Mouse (Mus musculus) embryonic stem cell, embryonic (primary cell): ENCODE results near the gene Smpd2.

Experiments
- CTCF ChIA-PET, 4 experiments: fragments of 300-600 bp in 2 of 4; fragments of 350-600 bp in 2 of 4; sonication (Branson Sonifier 250); formaldehyde crosslinking; loops; one replicate each; lab custom pipeline; 2022; ENCODE audit warnings: inconsistent platforms in 2 of 4; lab: Charles Lee
- POLR2A ChIA-PET, 4 experiments: fragments of 300-600 bp in 2 of 4; fragments of 350-600 bp in 2 of 4; sonication (Branson Sonifier 250); formaldehyde crosslinking; loops; one replicate each; lab custom pipeline; 2022; ENCODE audit warnings: antibody characterized with exemption in 4 of 4, inconsistent platforms in 1 of 4; lab: Charles Lee

The Smpd2 gene

DNA sequence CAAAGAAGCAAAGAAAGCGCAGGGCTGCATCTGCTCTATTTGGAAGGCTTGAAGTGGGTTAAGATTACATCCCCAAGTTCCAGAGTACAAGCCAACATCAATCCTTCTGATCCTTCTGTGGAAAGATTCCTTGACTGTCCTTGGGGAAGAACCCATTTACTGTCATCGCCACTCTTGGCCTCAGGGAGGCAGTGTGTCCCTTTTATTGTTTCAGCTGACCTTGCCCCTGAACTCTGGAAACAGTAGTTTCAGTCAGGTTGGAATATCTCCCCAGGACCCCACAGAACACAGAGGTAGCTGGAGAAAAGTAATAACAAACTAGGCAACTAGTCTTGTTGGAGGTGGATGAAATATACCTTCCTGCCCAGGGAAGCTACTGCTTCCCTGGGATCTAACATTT lies 19.0 kb upstream of the Smpd2 start:
- CTCF ChIA-PET, result interaction anchor here (0.6 to 1.8 kb wide), 16 partner anchors 8 to 786 kb away, joined by 3 to 13 read pairs (median 4); partner anchors contain the start of gene Cd164 (in 1 of the 4)
- POLR2A ChIA-PET, result interaction anchor here in 3 of 4 experiments (0.9 to 2.6 kb wide), 6 partner anchors 10 to 174 kb away, joined by 4 to 14 read pairs (median 8); partner anchors contain the start of gene Cd164 (in 3 of the 3)

DNA sequence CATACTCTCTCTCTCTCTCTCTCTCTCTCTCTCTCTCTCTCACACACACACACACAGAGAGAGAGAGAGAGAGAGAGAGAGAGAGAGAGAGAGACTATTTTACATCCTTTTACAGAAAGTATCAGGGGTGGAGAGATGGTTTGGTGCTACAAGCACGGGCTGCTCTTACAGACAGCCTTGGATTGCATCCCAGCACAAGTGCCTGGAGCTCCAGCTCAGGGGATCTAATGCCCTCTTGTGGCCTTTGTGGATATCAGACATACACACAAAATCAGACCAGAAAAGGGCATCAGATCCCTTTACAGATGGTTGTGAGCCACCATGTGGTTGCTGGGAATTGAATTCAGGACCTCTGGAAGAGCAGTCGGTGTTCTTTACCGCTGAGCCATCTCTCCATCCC lies 15.3 kb upstream of the Smpd2 start:
- ChIA-PET POLR2A (interaction anchor here (0.6 to 8.1 kb wide), 23 partner anchors 13 to 1165 kb away, joined by 3 to 65 read pairs (median 6); partner anchors contain the start of genes Cd164 (in 3 of the 4) and Zbtb24 (in 3 of the 4)), CTCF (interaction anchor here (0.6 to 4.3 kb wide), 40 partner anchors 13 to 792 kb away, joined by 3 to 48 read pairs (median 5); partner anchors contain the start of genes Cd164 (in 2 of the 4) and Ak9 (in 1 of the 4))

DNA sequence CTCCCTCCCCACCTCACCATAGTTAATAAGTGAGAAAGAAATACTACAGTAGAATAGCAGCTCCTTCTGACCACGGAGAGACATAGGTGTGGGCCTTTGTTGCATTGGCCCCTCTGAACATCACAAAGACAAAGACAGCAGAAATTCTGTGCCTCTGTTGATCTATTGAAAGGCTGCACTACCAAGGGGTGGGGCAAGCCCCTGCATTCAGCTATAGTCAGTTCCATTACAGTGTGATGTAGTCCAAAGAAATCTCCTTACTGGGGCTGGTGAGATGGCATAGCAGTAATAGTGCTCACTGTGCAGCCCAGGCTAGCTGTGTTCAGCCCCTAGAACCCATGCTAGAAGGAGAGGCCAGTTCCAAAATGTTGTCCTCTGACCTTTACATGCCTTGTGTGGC lies 14.8 kb upstream of the Smpd2 start:
- POLR2A ChIA-PET, result interaction anchor here in 3 of 4 experiments (0.6 to 8.1 kb wide), 22 partner anchors 10 to 225 kb away, joined by 3 to 65 read pairs (median 4); partner anchors contain the start of genes Cd164 (in 3 of the 3) and Zbtb24 (in 3 of the 3)
- CTCF ChIA-PET, result interaction anchor here (0.6 to 4.3 kb wide), 34 partner anchors 13 to 601 kb away, joined by 3 to 48 read pairs (median 5); partner anchors contain the start of genes Cd164 (in 2 of the 4) and Ak9 (in 1 of the 4)

DNA sequence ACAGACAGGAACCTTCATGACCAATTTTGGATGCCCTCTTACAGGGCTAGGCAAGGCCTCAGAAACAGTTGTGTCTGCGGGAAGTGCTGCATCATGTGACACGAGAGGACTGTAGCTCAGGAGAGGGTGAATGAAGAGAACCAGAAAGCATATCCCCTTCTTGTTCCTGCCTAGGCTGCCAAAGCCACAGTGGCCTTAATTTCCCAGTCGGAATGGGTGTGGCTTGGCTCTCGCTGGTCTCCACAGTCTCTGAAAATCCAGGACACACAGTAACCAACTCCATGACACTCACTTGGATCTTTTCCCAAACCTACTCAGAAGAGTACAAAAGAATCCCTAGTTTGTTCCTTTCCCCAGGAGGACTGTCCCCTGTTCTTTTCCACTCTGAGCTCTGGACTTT lies 10.8 kb upstream of the Smpd2 start:
- POLR2A ChIA-PET, result interaction anchor here in 3 of 4 experiments (0.5 to 8.1 kb wide), 27 partner anchors 11 to 828 kb away, joined by 3 to 65 read pairs (median 4); partner anchors contain the start of genes Cd164 (in 2 of the 3), Ppil6 (in 2 of the 3), Smpd2 (in 2 of the 3) and Zbtb24 (in 2 of the 3)
- CTCF ChIA-PET, result interaction anchor here in 3 of 4 experiments (1.2 to 1.6 kb wide), 4 partner anchors 9 to 182 kb away, joined by 3 to 5 read pairs (median 3); no protein-coding TSS in a partner anchor

DNA sequence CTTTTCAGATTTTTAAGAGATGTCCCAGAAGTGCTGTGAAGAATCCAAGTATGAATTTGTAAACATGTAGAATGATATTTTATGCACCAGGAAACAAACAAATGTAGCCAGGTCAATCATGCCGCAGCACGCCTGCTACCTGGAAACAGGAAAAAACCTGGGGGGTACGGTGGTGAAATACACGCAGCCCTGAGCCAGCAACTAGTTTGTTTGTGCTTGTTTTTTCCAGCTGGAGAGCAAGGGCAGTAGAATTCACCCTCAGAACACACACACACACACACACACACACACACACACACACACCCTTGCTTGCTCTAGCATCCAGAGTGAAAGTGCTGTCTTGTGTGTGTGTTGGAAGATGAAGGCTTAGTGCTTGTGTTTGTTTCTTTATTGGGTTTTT lies 942 bp upstream of the Smpd2 start:
- CTCF ChIA-PET, result interaction anchor here in 1 of 4 experiments (0.6 kb wide), 1 partner anchor 199 kb away, joined by 4 read pairs; no protein-coding TSS in a partner anchor
- POLR2A ChIA-PET, result interaction anchor here in 2 of 4 experiments (0.6 to 6.5 kb wide), 15 partner anchors 10 to 543 kb away, joined by 3 to 45 read pairs (median 5); partner anchors contain the start of genes Cd164 (in 1 of the 2), Mical1 (in 1 of the 2) and Zbtb24 (in 1 of the 2)

DNA sequence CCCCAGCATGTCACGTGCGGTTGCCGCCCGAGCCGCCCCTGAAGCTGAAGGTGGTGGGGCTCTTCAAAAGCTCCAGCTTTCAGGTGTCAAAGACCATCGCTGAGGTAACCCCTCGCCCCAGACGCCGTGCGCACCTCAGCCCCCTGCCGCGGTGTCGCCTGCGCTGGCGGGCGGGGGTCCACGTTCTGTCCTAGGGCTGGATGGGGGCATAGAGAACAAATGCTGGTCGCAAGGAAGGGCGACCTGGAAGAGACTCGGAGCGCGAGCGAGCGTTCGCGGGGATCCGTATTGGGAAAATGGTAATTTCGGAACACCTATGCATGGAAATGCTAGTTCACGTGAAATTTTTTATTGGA lies 327 bp upstream of the Smpd2 start:
- POLR2A ChIA-PET, result interaction anchor here in 3 of 4 experiments (0.6 to 6.5 kb wide), 32 partner anchors 9 to 187 kb away, joined by 3 to 45 read pairs (median 4); partner anchors contain the start of genes Zbtb24 (in 3 of the 3), Mical1 (in 2 of the 3), Ak9 (in 1 of the 3) and Cd164 (in 1 of the 3)

DNA sequence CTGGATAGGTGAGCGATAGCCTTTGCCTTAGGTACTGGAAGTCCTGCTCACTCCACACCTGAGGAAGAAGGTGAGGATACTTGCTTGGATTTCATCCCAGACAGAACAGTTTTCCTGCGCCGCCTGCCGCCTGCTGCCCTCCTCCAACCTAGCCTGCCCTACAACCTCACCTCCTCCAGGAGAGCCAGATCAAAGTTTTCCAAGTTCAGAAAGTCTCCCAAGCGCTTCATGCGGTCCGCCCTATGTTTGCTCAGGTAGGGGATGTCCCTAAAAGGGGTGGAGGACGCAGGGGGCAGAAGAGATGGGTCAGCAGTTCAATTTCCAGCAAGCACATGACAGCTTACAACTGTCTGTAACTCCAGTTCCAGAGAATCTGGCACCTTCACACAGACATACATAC lies 875 bp downstream of the Smpd2 start:
- CTCF ChIA-PET, result interaction anchor here in 2 of 4 experiments (0.5 to 1.9 kb wide), 4 partner anchors 12 to 1089 kb away, joined by 3 to 8 read pairs (median 3); no protein-coding TSS in a partner anchor
- POLR2A ChIA-PET, result interaction anchor here in 3 of 4 experiments (0.5 to 6.5 kb wide), 30 partner anchors 8 to 396 kb away, joined by 3 to 45 read pairs (median 4); partner anchors contain the start of genes Zbtb24 (in 3 of the 3), Mical1 (in 2 of the 3), Ak9 (in 1 of the 3) and Cd164 (in 1 of the 3)

More for the DNA sequence above, 327 bp upstream of the Smpd2 start:
- CTCF ChIA-PET, result interaction anchor here in 1 of 4 experiments (1.1 to 1.9 kb wide), 2 partner anchors 13 to 56 kb away, joined by 3 to 8 read pairs; no protein-coding TSS in a partner anchor

DNA sequence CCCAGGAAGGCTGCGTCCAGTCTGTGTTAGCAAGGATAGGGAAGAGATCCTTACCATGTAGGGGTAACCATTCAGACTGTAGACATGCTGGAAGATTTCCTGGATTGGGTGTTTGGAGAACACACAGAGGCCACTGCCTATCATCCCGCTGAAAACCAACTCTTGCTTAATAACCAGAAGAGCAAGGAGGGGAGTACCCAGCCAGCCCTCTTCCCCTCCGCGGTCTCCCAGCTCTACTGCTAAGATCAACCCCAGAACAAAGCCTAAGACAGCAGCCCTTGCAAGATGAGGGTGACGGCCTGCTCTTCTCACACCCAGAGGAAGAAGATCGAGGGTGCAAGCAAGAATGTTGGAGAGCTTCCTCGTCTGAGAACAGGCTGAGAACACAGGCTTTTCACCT lies 1.3 kb downstream of the Smpd2 start:
- POLR2A ChIA-PET, result interaction anchor here in 3 of 4 experiments (0.6 to 6.5 kb wide), 19 partner anchors 8 to 222 kb away, joined by 3 to 45 read pairs (median 5); partner anchors contain the start of genes Zbtb24 (in 3 of the 3) and Mical1 (in 1 of the 3)
- CTCF ChIA-PET, result interaction anchor here in 1 of 4 experiments (1.9 kb wide), 1 partner anchor 11 kb away, joined by 8 read pairs; no protein-coding TSS in a partner anchor

DNA sequence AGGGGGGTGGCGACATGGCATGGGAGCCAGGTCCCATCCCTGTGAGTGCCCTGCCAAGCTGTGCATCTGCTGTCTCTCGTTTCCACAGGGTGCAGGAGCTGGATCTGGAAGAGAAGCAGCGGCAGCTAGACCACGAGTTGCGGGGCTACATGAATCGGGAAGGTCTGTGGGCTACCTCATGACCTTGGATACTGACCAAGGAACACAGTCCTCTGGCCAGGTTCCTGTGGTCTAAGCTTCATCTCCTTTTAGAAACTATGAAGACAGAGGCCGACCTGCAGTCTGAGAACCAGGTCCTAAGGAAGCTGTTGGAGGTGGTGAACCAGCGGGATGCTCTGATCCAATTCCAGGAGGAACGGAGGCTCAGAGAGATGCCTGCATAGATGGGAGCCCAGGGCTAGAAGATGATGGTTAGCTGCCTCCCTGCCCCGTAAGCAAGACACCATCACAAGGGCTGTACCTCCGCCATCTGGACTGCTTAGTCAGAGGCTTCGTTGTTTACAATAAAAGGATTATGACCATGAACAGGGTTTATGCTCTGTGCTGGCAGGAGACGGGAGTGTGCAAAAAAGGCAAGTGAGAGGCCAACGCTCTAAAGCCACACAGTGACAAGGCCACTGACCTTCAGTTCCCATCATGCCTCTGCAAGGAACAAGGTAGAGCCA lies 3.5 kb downstream of the Smpd2 start:
- CTCF ChIA-PET, result interaction anchor here in 2 of 4 experiments (0.6 to 1.1 kb wide), 3 partner anchors 19 to 204 kb away, joined by 3 to 4 read pairs (median 4); no protein-coding TSS in a partner anchor

DNA sequence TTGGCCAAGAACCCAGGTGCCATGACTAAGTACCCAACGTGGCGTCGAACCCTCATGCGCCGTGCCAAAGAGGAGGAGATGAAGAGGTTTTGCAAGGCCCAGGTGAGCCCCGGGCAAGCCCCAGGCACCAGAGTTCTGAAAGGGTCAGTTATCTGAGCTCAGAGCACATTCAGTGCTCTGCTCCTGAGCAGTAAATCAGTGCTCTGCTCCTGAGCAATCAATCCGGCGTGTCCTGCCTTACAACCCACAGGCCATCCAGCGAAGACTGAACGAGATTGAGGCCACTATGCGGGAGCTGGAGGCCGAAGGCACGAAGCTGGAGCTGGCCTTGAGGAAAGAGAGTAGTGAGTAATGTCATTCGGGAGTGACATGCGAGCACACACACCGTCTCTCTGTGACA lies 4.4 kb downstream of the Smpd2 start:
- POLR2A ChIA-PET, result interaction anchor here in 3 of 4 experiments (0.8 to 6.5 kb wide), 9 partner anchors 8 to 197 kb away, joined by 3 to 45 read pairs (median 4); partner anchors contain the start of genes Cd164 (in 1 of the 3) and Mical1 (in 1 of the 3)
- CTCF ChIA-PET, result interaction anchor here in 2 of 4 experiments (0.6 to 1.1 kb wide), 2 partner anchors 51 to 205 kb away, joined by 4 read pairs; no protein-coding TSS in a partner anchor

More for the DNA sequence above, 3.5 kb downstream of the Smpd2 start:
- POLR2A ChIA-PET, result interaction anchor here in 3 of 4 experiments (0.8 to 6.5 kb wide), 15 partner anchors 9 to 196 kb away, joined by 3 to 45 read pairs (median 4); partner anchors contain the start of genes Zbtb24 (in 2 of the 3), Cd164 (in 1 of the 3) and Mical1 (in 1 of the 3)

DNA sequence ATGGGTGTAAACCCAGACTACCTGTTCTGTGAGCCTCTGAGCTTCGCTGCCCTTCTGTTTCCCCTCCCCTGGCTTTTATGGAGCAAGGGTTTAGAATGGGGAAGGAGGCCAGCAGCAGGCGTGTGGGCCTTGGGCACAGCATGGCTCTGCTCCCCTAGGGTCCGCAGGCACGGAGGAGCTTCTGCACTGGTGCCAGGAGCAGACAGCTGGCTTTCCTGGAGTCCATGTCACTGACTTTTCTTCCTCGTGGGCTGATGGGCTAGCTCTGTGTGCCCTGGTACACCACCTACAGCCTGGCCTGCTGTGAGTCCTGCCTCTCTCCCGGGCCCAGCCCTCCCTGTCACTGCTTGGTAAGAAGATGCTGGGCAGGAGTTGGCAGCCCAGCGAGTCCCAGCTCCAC lies 7.7 kb downstream of the Smpd2 start:
- CTCF ChIA-PET, result interaction anchor here in 2 of 4 experiments (0.6 to 0.7 kb wide), 2 partner anchors 36 to 200 kb away, joined by 3 to 4 read pairs; no protein-coding TSS in a partner anchor
- POLR2A ChIA-PET, result interaction anchor here in 2 of 4 experiments (0.6 to 15.8 kb wide), 13 partner anchors 9 to 53 kb away, joined by 3 to 159 read pairs (median 10); partner anchors contain the start of genes Zbtb24 (in 2 of the 2) and Cd164 (in 1 of the 2)

DNA sequence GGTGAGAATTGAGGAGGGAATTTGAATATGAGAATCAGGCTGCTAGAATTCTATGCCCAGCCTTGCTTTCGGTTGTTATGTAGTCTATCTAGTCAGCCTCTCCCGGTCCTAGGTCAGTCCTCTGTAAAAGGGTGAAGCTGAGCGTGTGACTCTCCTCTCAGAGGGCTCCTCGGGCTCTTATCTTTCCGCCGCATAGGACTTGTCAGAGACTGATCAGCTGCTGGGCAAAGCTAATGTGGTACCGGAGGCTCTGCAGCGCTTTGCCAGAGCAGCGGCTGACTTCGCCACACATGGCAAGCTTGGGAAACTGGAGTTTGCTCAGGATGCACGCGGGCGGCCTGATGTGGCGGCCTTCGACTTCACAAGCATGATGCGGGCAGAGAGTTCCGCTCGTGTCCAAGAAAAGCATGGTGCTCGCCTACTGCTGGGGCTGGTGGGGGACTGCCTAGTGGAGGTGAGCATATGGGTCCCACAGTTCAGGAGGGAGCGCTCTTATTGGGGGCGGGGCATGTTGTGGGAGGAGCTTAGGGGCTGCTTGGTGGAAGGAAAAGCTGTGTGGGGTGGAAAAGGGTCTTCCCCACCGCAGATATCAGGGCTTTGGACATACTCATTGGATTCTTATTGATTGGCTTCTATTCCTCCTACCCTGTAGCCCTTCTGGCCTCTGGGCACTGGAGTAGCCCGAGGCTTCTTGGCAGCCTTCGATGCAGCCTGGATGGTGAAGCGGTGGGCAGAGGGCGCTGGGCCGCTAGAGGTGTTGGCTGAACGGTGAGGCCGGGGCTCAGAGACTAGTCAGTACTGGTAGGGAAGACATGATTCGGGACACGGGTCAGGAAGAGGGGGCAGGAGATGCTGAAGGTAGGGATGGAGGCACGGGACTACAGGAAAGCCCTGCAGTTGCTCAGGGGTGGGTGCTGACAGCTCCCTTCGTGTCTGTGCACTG lies 9.0 kb downstream of the Smpd2 start:
- ChIA-PET POLR2A (interaction anchor here (0.5 to 15.8 kb wide), 29 partner anchors 7 to 517 kb away, joined by 3 to 159 read pairs (median 5); partner anchors contain the start of genes Ppil6 (in 3 of the 4), Smpd2 (in 3 of the 4), Zbtb24 (in 3 of the 4) and Cd164 (in 2 of the 4)), CTCF (interaction anchor here in 2 of 4 experiments (0.5 to 1.3 kb wide), 7 partner anchors 21 to 510 kb away, joined by 3 to 5 read pairs (median 3); partner anchors contain the start of gene Zbtb24 (in 1 of the 2))

DNA sequence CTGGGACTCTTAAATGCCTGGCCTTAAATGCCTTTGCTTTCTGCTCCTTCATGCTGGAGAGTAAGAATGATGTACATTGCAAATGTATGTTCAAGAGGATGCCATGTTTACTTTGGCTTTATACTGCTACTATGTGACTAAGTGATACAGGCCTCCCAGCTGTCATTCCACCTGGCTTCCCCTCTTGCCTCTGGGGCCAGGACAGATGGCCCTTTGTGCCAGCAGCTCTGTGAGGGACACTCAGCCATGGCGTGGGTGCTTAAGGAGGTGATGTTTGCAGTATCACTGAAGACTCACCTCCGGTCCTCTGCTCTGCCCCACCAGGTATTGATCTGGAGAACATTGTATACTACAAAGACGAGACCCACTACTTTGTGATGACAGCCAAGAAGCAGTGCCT lies 10.2 kb downstream of the Smpd2 start:
- ChIA-PET CTCF (interaction anchor here in 1 of 4 experiments (0.6 kb wide), 1 partner anchor 87 kb away, joined by 5 read pairs; no protein-coding TSS in a partner anchor), POLR2A (interaction anchor here in 3 of 4 experiments (0.8 to 15.8 kb wide), 18 partner anchors 8 to 48 kb away, joined by 3 to 159 read pairs (median 11); partner anchors contain the start of genes Ppil6 (in 3 of the 3), Smpd2 (in 3 of the 3), Zbtb24 (in 3 of the 3) and Cd164 (in 2 of the 3))

DNA sequence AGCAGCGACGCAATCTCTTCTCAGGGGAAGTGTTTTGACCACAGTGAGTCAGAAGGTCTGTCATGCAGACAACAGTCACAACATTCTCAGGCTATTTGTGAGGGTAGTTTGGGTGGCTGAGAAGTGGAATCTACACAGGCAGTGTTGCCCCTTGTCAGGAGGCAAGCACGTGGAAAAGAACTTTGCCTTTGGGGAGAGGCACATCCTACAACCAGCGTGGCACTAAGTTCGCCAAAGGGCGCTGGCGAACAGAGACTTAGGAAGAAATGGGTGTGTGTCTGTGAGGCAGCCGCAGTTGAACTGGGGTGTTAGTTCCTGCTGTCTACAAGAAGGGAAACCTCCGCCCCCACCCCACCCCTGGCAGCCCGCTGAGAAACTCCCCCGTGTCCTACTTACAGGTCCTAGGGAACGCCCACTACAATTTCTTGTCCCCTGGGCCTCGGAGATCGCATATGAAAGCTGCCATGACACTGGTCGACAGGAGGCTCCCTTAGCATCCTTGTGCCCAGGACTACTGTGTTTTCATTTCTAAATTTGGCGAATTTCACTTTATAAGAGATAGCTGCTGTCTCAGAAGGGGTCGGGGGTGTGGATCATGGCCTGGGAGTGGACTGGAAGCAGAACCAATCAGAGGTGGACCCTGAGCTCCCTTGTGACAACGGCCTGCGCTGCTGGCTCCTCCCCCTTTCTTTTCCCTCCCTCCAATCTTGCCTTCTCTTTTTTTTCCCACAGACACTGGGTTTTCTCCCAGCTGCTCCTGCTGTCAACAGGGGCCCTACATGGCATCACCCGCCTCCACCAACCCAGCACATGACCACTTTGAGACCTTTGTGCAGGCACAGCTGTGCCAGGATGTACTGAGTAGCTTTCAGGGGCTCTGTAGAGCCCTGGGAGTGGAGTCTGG lies 12.6 kb downstream of the Smpd2 start:
- ChIA-PET POLR2A (interaction anchor here (0.5 to 15.8 kb wide), 37 partner anchors 8 to 1219 kb away, joined by 3 to 159 read pairs (median 5); partner anchors contain the start of genes Cd164 (in 3 of the 4), Ppil6 (in 2 of the 4), Smpd2 (in 2 of the 4) and Zbtb24 (in 2 of the 4)), CTCF (interaction anchor here in 2 of 4 experiments (0.5 to 2.4 kb wide), 8 partner anchors 10 to 1131 kb away, joined by 3 to 13 read pairs (median 4); partner anchors contain the start of genes Ppil6 (in 1 of the 2) and Smpd2 (in 1 of the 2))
